Mouse (Mus musculus): ENCODE results near the gene Mgat4d. TPM values are rescaled to one million over a fixed set of nuclear protein-coding genes. Genes with fewer than 3 reads are reported as not detected.

Mgat4d gene
- polyA plus RNA-seq, 1 experiment from 2014 or later, result not detected

GRCm38 (mm10) chr8:83394325-83394724, 46.1 kb downstream of the Mgat4d start:
- Histone ChIP-seq H3K4me3 (no peak overlapping the region), H3K9ac (no peak overlapping the region), H3K4me2 (replicated peaks) (no peak overlapping the region), H3K27ac (no peak overlapping the region), H3K4me1 (peaks cover 5% of the 10 kb centered on the region), H3K27me3 (replicated peaks) (peaks cover 5% of the 10 kb centered on the region; the same call in 1 of the 2 replicates), H3K36me3 (no peaks in the 10 kb centered on the region), H3K9me3 (no peaks in the 10 kb centered on the region)
- no peak for ATAC-seq (ENCODE audit: low FRiP score, low read depth)
- 95% methylated on average over 5 of the region's 5 CpGs for WGBS

GRCm38 (mm10) chr8:83396680-83397079, 48.4 kb downstream of the Mgat4d start:
- no peaks in the 10 kb centered on the region for H3K9me3 ChIP-seq
- H3K36me3 ChIP-seq, result no peaks in the 10 kb centered on the region
- ATAC-seq (ENCODE audit: low FRiP score, low read depth), result no peak
- no peak overlapping the region for H3K9ac ChIP-seq
- WGBS, result 91% methylated on average over 6 of the region's 6 CpGs
- H3K4me2 ChIP-seq (replicated peaks), result no peak overlapping the region
- H3K27ac ChIP-seq, result no peak overlapping the region
- no peak overlapping the region for H3K4me3 ChIP-seq
- no peaks in the 10 kb centered on the region for H3K27me3 ChIP-seq (replicated peaks)
- H3K4me1 ChIP-seq, result no peaks in the 10 kb centered on the region

- Histone ChIP-seq H3K27me3 (replicated peaks) (no peaks in the 10 kb centered on the region), H3K4me1 (no peaks in the 10 kb centered on the region), H3K27ac (no peak overlapping the region), H3K9me3 (no peaks in the 10 kb centered on the region), H3K4me3 (no peak overlapping the region), H3K4me2 (replicated peaks) (no peak overlapping the region), H3K36me3 (no peaks in the 10 kb centered on the region), H3K9ac (no peak overlapping the region)
- 73% methylated on average over 4 of the region's 4 CpGs for WGBS
- no peak for ATAC-seq (ENCODE audit: low FRiP score, low read depth)
Measured at GRCm38 (mm10) chr8:83397726-83398125, 49.5 kb downstream of the Mgat4d start.

- Histone ChIP-seq H3K36me3 (no peaks in the 10 kb centered on the region), H3K27ac (no peak overlapping the region), H3K4me1 (no peaks in the 10 kb centered on the region), H3K9ac (no peak overlapping the region), H3K9me3 (no peaks in the 10 kb centered on the region), H3K4me2 (replicated peaks) (no peak overlapping the region), H3K4me3 (no peak overlapping the region), H3K27me3 (replicated peaks) (no peaks in the 10 kb centered on the region)
- WGBS, result 87% methylated on average over 10 of the region's 10 CpGs
- ATAC-seq (ENCODE audit: low FRiP score, low read depth), result no peak
Measured at GRCm38 (mm10) chr8:83405548-83405947, 57.3 kb downstream of the Mgat4d start.

GRCm38 (mm10) chr8:83406836-83407235, 58.6 kb downstream of the Mgat4d start:
- ATAC-seq (ENCODE audit: low FRiP score, low read depth), result no peak
- no peaks in the 10 kb centered on the region for H3K36me3 ChIP-seq
- H3K4me2 ChIP-seq (replicated peaks), result no peak overlapping the region
- H3K9me3 ChIP-seq, result no peaks in the 10 kb centered on the region
- no peaks in the 10 kb centered on the region for H3K27me3 ChIP-seq (replicated peaks)
- 38% methylated on average over 6 of the region's 6 CpGs for WGBS
- no peak overlapping the region for H3K9ac ChIP-seq
- no peaks in the 10 kb centered on the region for H3K4me1 ChIP-seq
- H3K27ac ChIP-seq, result no peak overlapping the region
- H3K4me3 ChIP-seq, result no peak overlapping the region

GRCm38 (mm10) chr8:83408496-83408895, 60.2 kb downstream of the Mgat4d start:
- Histone ChIP-seq H3K9ac (no peak overlapping the region), H3K4me2 (replicated peaks) (no peak overlapping the region), H3K27me3 (replicated peaks) (no peaks in the 10 kb centered on the region), H3K27ac (no peak overlapping the region), H3K9me3 (no peaks in the 10 kb centered on the region), H3K36me3 (no peaks in the 10 kb centered on the region), H3K4me3 (no peak overlapping the region), H3K4me1 (no peaks in the 10 kb centered on the region)
- ATAC-seq (ENCODE audit: low FRiP score, low read depth), result no peak
- WGBS, result 84% methylated on average over 7 of the region's 7 CpGs

- WGBS, result 97% methylated on average over 15 of the region's 15 CpGs
- Histone ChIP-seq H3K36me3 (no peaks in the 10 kb centered on the region), H3K9ac (no peak overlapping the region), H3K4me3 (no peak overlapping the region), H3K4me1 (no peaks in the 10 kb centered on the region), H3K27ac (no peak overlapping the region), H3K4me2 (replicated peaks) (no peak overlapping the region), H3K27me3 (replicated peaks) (no peaks in the 10 kb centered on the region), H3K9me3 (no peaks in the 10 kb centered on the region)
- no peak for ATAC-seq (ENCODE audit: low FRiP score, low read depth)
Measured at GRCm38 (mm10) chr8:83416878-83417277, 68.6 kb downstream of the Mgat4d start.

GRCm38 (mm10) chr8:83417970-83418369, 69.7 kb downstream of the Mgat4d start:
- Histone ChIP-seq H3K4me3 (no peak overlapping the region), H3K9ac (no peak overlapping the region), H3K27ac (no peak overlapping the region), H3K9me3 (no peaks in the 10 kb centered on the region), H3K36me3 (no peaks in the 10 kb centered on the region), H3K4me1 (no peaks in the 10 kb centered on the region), H3K4me2 (replicated peaks) (no peak overlapping the region), H3K27me3 (replicated peaks) (no peaks in the 10 kb centered on the region)
- ATAC-seq (ENCODE audit: low FRiP score, low read depth), result no peak
- WGBS, result 84% methylated on average over 6 of the region's 6 CpGs

GRCm38 (mm10) chr8:83418805-83419516, 70.7 kb downstream of the Mgat4d start:
- no peak for ATAC-seq (ENCODE audit: low FRiP score, low read depth)
- Histone ChIP-seq H3K27me3 (replicated peaks) (no peaks in the 10 kb centered on the region), H3K9ac (no peak overlapping the region), H3K4me2 (replicated peaks) (no peak overlapping the region), H3K27ac (no peak overlapping the region), H3K4me3 (no peak overlapping the region), H3K4me1 (no peaks in the 10 kb centered on the region), H3K9me3 (no peaks in the 10 kb centered on the region), H3K36me3 (no peaks in the 10 kb centered on the region)
- WGBS, result 95% methylated on average over 11 of the region's 11 CpGs

GRCm38 (mm10) chr8:83421354-83421753, 73.1 kb downstream of the Mgat4d start:
- ATAC-seq (ENCODE audit: low FRiP score, low read depth), result no peak
- Histone ChIP-seq H3K4me1 (no peaks in the 10 kb centered on the region), H3K9me3 (no peaks in the 10 kb centered on the region), H3K36me3 (no peaks in the 10 kb centered on the region), H3K27me3 (replicated peaks) (no peaks in the 10 kb centered on the region), H3K4me2 (replicated peaks) (no peak overlapping the region), H3K9ac (no peak overlapping the region), H3K4me3 (no peak overlapping the region), H3K27ac (no peak overlapping the region)
- 100% methylated on average over 1 of the region's 1 CpGs for WGBS

GRCm38 (mm10) chr8:83423032-83423825, 75.0 kb downstream of the Mgat4d start:
- Histone ChIP-seq H3K36me3 (no peaks in the 10 kb centered on the region), H3K4me1 (no peaks in the 10 kb centered on the region), H3K27me3 (replicated peaks) (no peaks in the 10 kb centered on the region), H3K9ac (no peak overlapping the region), H3K9me3 (no peaks in the 10 kb centered on the region), H3K4me2 (replicated peaks) (no peak overlapping the region), H3K4me3 (no peak overlapping the region), H3K27ac (no peak overlapping the region)
- no peak for ATAC-seq (ENCODE audit: low FRiP score, low read depth)
- 72% methylated on average over 13 of the region's 13 CpGs for WGBS

- Histone ChIP-seq H3K27ac (no peak overlapping the region), H3K4me1 (no peaks in the 10 kb centered on the region), H3K4me2 (replicated peaks) (no peak overlapping the region), H3K27me3 (replicated peaks) (no peaks in the 10 kb centered on the region), H3K36me3 (no peaks in the 10 kb centered on the region), H3K9me3 (no peaks in the 10 kb centered on the region), H3K9ac (no peak overlapping the region), H3K4me3 (no peak overlapping the region)
- 94% methylated on average over 6 of the region's 6 CpGs for WGBS
- no peak for ATAC-seq (ENCODE audit: low FRiP score, low read depth)
Measured at GRCm38 (mm10) chr8:83425202-83425601, 76.9 kb downstream of the Mgat4d start.

Measured in neural tube, embryonic 12.5 days (tissue).